Mouse (Mus musculus): Measurements from ENCODE around the gene Zfp36l2.
"Not testable (repeated sequence)": the region's sequence is repeated elsewhere in the genome, so short reads cannot be mapped to it uniquely, and the experiment has no call there.

Zfp36l2 gene

GRCm38 (mm10) chr17:84195003-84195395, 7.3 kb upstream of the Zfp36l2 start:
- DNase-seq (ENCODE audit: low read depth, low spot score), result no peak

- DNase-seq (ENCODE audit: low read depth, low spot score), result no peak
These were observed 6.7 kb upstream of the Zfp36l2 start for GRCm38 (mm10) chr17:84194282-84195002.

DNA sequence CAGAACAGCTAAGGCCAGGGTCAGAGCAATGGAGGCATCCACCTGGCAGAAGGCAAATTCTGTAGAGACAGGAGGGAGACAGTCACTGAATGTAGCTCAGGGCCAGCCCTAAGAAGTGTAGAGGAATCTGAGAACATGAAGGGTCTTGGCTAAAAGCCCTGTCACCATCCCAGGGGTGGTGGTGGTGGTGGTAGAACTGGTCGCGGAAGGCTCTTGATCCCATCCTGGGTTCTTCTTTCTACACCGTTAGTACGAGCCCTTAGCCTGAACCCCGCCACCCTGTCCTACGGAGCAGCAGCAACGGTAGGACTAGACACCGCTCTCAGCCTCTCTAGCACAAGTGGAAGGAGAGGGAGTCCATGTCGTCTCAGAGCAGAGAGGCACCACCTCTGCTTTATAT, 5.7 kb upstream of the Zfp36l2 start:
- no peak for DNase-seq (ENCODE audit: low read depth, low spot score)

DNA sequence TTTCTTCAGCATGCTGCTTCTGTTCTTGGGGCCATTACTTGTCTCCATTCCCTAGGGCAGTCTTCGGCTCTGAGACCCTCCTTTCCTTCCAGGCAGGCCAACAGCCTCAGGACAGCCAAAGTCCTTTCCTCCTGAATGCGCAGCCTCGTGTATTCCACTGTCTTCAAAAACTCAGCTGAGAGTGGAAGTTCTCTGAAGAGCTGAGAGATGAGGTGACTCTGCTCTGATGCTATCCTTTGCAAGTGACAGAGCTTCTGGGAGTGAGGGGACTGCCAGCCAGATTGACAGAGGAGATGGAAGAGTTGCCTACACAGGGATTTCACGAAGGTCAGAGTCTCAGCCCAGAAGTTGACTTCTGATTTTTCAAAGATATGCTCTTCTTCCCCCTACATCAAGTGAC, 4.2 kb upstream of the Zfp36l2 start:
- no peak for DNase-seq (ENCODE audit: low read depth, low spot score)

DNA sequence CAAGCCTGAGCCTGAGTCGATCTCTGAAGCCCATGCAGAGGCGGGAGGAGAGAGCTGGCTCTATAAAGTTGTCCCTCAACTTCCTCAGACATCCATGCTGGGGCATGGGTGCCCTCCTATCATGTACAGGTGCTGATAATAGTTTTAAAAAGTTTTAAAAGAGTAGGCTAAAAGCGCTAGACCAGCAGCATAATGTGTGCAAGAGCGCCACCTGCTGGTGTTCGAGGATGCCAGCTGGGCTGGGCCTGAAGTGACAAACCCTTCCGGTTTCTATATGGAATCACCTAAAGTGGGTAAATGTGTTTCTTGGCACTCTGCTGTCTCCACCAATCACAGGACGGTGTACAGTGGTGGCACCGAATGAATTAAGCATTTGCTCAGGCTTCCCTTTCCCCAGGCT, 3.1 kb upstream of the Zfp36l2 start:
- DNase-seq (ENCODE audit: low read depth, low spot score), result peak; percentile 63

DNA sequence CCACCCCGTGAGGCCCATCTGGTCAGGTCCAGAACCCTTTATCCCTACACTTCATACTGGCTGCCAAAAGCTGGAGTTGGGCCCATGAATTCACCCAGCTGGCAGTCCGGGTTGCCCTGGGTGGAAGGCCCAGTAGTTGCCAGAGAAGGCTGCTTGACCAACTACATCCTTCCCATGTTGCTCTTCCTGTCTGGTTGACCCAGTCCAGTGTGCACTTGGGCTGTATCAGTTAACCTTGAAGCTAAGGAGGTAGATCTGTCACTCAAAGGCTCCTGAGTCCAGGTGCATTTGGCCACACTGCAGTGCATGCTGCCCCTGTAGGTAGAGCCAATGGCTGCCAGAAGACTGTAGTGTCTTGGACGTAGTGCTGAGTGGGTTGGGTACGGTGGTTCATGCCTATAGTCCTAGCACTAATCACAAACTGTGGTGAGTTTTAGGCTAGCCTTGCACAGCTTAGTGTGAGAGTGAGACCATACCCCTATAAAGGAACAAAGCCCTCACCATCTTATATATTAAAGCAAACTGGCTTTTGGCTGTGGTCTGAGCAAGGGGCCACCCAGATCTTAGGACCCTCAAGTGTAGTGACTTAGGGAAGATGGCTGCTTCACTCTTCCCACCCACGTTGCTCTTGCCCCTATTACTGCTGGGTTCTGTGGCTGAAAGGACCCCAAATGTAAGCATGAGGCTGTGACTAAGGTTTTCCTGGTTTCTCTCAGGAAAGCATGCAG, 1.5 kb upstream of the Zfp36l2 start:
- DNase-seq (ENCODE audit: low read depth, low spot score), result no peak

DNA sequence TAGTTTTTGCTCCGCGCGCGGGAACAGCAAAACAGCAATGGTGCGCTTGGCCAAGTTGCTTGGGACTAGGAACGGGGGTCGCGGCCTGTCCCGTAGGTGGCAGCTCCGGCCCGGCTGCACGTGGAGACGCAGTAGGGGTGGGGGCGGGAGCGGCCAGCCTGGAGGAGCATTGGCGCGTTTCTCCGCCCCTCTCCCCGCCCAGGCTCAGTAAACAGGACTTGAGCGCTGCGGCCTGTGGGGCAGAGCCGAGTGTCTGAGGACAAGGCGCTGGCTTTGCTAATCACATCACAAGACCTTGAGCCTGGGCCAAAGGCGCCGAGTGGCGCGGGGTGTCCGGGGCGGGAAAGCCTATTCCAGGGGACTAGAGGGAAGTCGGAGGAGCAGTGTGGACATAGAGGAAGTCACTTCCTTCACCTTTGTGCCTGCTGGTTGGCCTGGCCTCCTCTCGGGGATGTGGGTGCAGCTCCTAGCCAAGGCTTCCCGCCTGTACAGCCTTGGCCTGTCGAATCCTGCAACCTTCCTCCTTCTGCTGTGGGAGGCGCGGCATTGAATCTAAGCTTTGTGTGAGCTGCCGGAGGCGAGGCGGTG, 721 bp upstream of the Zfp36l2 start:
- DNase-seq (ENCODE audit: low read depth, low spot score), result peak; percentile 83

DNA sequence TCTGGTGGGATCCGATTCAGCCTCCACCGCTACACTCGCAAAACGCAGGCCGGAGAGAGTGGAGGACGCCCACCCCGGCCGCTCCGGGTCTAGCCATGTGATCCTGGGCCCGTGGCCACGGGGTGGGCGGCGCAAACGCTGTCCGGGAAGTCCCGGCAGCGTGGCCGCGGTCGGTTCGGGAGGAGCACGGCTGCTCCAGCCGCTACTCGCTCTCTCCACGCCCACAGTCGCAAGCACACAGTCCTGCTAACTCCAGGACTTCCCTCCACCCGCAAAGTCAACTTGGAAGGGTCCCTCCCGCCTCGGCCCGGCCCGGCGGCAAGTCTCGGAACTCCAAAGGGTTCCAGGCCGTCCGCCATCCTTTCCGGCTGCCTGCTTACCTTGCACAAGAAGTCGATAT, 483 bp downstream of the Zfp36l2 start:
- not testable (repeated sequence) for DNase-seq (ENCODE audit: low read depth, low spot score)

- no peak for DNase-seq (ENCODE audit: low read depth, low spot score)
These were observed 1.1 kb downstream of the Zfp36l2 start for GRCm38 (mm10) chr17:84186451-84187202.

DNA sequence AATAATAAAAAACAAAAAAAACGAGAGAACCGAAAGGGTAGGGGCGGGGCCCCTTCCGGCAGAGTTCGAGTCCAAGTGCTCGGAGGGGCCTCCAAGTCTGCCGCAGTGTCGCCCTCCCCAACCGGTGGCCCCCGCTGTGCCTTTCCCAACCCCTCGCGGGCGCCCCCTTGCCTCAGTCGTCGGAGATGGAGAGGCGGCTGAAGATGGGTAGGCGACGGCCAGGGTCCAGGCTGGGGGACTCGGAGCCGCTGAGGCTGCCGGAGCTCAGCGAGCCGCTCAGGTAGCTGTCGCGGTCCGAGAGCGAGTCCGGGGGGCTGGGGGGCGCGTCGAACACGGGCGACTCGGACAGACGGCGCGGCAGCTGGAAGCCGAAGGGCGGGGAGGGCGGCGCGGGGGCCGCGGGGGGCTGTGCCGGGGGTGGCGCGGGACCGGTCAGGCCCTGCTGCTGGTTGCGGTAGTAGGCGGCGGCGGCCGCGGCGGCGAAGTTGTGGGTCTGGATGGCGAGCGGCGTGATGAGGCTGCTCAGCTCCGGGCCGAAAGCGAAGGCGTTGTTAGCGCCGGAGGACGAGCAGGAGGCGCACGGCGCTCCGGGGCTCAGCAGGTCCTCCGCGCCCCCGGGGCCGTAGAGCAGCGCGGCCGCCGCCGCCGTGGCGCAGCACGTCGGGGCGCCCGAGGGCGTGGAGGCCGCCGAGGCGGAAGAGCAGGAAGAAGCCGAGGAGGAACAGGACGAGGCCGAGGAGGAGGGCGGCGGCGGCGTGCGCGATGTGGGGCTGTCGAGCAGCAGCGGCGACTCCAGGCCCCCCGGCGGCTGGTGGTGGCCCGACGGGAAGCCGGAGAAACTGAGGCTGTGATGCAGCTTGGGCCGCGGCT, 1.9 kb downstream of the Zfp36l2 start:
- DNase-seq (ENCODE audit: low read depth, low spot score), result no peak

GRCm38 (mm10) chr17:84185011-84185411, 2.7 kb downstream of the Zfp36l2 start:
- no peak for DNase-seq (ENCODE audit: low read depth, low spot score)

DNA sequence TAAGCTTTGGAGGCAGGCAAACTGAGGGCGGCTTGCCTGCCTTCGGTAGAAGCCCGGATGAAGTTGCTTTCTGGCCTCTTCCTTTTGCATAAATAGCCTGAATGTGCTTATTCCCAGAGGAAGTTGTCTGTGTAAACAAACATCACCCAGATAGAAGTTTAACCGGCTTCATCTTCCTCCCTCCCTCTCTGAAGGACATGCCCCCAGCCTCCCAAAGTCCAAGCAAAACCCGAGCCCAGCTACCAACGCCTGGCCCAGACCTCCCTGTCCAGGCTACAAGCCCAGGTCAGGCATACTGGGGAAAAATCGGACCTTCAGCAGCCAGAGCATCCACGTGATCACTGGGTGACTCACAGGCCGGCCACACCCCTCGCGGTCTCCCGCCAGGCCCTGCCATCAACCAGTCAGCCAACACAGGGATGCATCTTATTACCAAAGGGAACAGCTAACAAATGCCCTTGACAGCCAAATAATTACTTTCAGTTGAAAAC, 4.4 kb downstream of the Zfp36l2 start:
- no peak for DNase-seq (ENCODE audit: low read depth, low spot score)

GRCm38 (mm10) chr17:84182311-84183271, 5.2 kb downstream of the Zfp36l2 start:
- no peak for DNase-seq (ENCODE audit: low read depth, low spot score)

DNA sequence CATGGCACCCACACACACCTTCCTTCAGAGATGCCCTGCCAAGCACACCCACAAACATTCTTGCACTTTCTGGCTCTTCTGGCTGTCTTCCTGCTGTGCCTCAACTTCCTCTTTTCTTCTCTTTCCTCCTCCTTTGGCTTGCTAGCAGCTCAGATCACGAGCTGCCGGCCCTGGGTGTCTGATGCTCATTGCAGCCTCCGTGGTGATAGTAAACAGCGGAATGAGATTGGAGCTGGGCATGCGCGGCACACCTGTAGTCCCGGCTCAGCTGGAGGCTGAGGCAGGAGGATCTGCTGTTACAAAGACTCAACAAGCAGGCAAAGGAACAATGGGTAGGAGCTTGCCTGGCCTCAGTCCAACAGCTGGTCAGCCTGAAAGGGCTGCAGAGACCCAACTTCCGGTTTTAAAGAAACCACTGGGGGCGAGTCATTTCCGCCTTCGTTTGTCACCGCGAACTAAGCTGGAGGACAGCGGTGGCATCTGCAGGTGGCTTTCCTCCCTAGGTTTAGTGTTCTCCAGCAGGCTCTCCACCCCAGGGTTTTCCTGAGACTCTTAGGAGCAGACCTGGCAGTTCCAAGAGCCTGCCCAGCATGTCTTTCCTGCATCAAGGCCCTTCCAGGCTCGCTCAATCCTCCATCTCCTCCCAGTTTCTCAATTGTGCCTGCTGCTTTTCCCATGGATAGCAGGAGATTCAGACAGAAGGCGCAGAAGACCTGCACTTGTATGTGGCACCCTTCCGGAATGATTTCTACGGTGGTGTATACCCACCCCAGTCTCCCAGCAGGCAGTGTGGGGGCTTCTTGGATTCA, 6.0 kb downstream of the Zfp36l2 start:
- no peak for DNase-seq (ENCODE audit: low read depth, low spot score)

- no peak for DNase-seq (ENCODE audit: low read depth, low spot score)
These were observed 6.8 kb downstream of the Zfp36l2 start for GRCm38 (mm10) chr17:84180715-84181501.

GRCm38 (mm10) chr17:84179973-84180365, 7.8 kb downstream of the Zfp36l2 start:
- no peak for DNase-seq (ENCODE audit: low read depth, low spot score)

DNA sequence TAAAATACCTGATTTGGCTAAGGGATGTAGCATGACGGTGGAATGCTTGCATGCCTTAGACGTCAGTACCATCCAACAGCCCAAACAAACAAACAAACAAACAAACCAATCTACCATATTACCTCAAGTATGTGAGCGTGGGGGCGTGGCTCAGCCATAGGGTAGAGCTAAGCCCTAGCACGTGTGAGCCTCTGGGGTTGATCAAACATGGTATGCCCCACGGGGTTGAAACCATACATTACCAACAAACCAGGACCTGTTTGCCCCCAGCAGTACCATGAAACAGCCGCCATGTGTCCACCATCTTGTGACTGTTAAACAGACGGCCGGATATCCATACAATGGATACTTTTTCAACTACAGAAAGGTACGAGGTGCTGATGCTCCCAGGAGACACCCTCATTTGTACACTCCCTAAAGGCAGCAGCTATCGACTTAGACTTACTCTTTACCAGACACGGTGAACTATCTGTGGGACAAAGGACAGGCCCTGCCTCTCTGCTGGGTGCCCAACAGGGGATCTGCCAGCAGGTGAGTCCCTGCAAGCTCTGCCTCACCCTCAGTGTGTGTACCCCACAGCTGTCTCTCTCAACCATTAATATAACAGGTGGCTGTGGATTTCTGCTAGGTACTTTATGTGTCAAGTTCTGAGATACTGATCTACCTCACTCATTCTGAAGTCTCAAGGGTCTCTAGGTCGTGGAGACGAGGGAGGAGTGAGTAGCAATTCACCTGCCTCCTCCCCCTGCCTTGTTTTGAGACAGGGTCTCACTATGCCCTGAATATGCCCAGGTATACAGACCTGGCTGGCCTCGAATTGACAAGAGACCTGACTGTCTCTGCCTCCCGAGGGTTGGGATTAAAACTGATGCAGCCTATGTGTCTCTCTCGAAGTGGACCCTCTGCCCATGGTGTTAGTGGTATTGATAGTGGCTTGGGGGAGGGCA, 8.4 kb downstream of the Zfp36l2 start:
- no peak for DNase-seq (ENCODE audit: low read depth, low spot score)
